Mouse (Mus musculus): Measurements from ENCODE around the gene Sash1.

The Sash1 gene

DNA sequence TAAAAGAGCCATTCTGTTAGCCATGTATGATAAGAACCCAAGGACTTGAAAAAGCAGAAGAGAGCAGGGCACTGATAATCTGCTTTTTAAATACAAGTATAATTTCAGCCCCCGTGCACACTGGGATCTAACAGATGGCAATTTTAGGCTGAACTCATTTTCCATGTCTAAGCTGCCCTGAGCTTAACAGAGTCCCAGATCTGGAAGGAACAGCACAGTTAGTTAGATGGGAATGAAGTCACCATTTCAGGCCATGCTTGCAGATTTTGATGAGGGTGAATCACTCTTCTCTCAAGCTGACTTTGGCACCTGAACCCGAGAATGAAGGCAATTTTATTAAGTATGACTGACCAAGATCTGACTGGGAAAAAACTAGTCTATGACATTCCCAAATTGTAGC is 28.9 kb downstream of the Sash1 start:
- no peak for DNase-seq (ENCODE audit: low read depth in 1 of 2, low spot score in 2 of 2)

DNA sequence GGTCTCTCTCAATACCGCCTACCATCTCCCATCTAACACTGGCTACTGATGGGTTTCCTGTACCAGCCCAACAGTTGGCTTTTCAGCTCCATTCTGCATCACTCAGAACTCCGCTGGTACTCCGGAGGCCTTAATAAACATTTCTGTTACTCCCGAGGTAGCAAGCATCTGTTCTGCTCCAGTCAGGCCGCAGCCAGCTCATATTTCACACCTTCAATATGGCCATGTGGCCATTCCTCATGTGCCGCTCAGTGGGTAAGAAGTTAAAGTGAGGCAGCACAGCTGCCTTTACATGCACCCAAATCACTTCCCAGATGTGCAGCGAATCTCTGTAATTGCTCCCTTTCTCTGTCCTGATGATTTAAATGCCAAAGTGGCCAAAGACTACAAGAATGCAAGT is 32.5 kb downstream of the Sash1 start:
- DNase-seq (ENCODE audit: low read depth in 1 of 2, low spot score in 2 of 2) = no peak

DNA sequence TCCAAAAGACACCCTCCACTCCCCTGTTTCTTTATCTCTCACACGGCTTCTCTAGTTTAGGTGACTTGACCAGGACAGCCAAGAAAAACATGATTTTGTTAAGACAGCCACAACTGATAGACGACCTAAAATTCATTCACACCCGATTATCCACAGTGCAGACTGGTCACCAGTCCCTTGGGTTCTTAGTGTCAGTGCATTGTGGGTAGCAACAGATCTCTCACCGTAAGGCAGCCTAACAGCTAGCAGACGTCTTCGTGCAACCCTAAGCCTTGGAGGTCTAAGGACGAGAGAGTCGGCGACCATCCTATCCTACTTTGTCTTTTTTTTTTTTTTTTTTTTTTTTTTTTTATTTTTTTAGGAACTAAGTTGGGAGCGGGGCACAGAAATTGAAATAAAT is 34.2 kb downstream of the Sash1 start:
- DNase-seq (ENCODE audit: low read depth in 1 of 2, low spot score in 2 of 2) = no peak

DNA sequence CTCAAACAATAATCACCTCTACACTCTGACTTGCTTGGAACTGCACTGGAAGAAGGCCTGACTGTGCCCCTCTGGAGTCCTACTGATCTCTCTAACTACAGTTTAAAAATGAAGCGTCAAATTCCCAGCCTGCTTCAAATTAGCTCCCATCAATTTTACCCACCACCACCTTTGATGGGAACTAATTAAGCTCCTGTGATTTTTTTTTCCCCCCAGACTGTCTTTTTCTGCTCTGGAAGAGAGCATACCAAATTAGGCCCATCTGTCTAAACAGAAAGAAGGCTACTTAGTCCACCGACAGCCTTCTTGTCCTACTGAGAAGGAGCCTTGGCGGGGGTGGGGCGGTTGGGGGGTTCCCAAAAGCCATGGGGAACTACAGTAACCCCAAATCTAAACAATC is 37.9 kb downstream of the Sash1 start:
- no peak for DNase-seq (ENCODE audit: low read depth in 1 of 2, low spot score in 2 of 2)

DNA sequence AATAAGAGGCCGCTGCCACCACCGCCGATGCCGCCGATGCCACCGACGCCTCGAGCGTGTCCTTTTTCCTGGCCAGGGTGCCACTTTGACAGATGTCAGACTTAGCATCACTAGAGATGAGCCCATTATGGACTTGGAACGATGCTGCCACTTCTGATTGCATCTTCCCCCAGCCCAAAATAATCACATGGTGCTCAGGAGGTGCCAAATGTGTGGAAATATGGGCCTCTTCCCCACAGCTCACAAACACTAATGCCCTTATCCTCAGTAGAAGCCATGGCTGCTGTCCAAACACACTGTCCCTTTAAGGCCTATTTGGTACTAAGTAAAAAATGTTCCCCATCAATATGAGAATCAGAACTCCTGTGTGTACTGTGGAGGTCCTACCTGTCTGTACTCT is 39.6 kb downstream of the Sash1 start:
- no peak for DNase-seq (ENCODE audit: low read depth in 1 of 2, low spot score in 2 of 2)

DNA sequence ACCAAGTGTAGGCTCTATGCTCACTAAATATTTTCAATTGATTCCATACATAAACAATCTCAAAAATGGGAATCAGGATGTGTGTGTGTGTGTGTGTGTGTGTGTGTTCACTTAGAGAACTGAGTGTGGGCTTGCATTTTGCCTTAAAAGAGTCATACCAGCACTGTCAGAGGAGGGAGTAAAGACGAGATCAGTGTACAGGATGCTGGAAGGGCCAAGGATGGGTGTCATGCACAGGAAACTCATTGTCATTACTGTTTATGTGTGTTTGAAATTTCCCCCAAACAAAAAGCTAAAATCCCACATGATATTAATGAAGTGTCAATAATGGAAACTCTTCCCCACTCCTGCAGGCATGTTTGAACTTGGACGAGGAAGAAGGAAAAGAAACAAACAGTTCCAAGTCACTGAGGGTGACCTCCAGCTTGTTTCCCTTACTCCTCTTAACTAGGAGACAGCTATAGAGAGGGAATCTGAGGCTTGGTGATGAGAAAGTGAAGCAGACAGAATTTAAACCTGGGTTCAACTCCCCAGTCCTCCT is 40.6 kb downstream of the Sash1 start:
- no peak for DNase-seq (ENCODE audit: low read depth in 1 of 2, low spot score in 2 of 2)

DNA sequence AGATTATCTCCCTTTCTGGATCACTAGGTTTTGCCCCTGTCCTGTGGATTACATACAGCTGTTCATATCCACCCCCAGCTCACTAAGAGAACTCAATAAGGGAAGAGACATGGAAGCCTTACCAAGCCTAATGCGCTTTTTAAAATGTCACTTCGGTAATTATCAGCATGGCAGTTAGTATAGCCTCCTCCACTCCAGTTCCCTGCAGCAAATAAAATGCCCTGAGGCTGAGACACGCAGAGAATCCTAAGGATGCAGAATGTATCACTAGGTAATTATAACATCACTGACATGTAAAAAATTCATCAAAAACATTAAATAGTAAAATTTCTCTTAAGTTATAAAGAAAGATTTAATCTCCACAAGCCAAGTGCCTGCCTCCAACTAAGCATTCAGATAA is 45.9 kb downstream of the Sash1 start:
- no peak for DNase-seq (ENCODE audit: low read depth in 1 of 2, low spot score in 2 of 2)

DNA sequence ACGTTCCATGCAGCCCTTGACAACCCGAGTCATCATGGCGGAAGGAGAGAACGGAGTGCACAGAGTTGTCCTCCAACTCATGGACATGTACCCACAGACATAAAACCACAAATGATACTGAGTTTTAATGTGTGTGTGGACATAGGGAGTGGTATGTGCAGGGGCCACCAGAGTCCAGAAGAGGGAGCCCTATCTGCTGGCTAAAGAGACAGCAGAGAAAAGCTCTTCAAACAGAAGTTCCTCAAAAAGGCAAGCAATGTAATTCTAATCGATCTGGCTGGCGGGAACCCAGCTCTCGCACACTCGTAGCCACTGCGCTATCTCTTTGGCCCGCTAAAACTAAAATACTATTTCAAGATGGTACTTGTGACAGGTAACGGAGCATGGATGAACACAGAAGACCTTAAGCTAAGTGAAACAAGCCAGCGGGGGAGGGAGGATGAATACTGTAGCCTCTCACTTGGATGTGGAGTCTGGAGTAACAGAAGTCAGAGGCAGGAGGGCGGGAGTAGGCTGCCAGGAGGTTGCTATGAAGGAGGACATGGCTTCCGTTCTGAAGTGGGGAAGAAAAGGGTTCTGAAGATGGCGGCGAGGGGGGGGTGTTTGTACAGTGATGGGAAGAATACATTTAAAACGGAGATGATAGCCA is 51.9 kb downstream of the Sash1 start:
- no peak for DNase-seq (ENCODE audit: low read depth in 1 of 2, low spot score in 2 of 2)

DNA sequence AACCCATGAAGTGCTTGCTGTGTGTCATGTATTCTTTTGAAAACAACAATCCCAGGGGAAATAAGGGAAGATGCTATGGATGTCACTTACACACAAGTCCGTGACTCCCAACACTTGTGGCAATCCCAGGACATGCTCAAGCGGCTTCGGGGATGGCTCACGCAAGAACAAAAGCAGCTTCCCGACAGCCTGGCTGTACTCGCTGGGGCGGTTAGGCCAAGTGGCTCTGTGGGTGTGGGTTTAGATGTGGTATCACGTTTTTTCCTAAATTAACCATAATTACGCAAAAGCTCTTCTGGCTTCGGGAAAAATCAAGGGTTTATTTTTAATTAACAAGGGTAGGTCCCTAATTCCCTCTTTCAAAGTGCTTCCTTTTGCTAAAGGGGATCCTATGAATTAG is 59.6 kb downstream of the Sash1 start:
- DNase-seq (ENCODE audit: low read depth in 1 of 2, low spot score in 2 of 2) = no peak

DNA sequence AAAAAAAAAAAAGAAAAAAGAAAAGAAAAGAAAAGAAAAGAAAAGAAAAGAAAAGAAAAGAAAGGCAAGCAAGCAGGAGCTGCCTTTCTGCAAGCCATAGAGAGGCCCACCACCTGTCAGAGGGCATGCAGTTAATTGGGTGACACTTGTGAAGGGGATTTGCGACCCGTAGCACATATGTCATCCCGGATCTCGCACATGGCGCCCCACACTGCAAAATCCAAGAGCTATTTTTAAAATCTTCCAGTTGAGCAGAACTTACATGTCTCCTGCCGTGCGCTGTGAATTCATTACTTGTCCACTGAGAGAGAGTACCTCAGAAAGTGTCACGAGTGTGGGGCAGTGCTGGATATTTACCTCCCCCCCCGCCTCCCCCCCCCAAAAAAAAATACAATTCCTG is 60.0 kb downstream of the Sash1 start:
- DNase-seq (ENCODE audit: low read depth in 1 of 2, low spot score in 2 of 2) = no peak

DNA sequence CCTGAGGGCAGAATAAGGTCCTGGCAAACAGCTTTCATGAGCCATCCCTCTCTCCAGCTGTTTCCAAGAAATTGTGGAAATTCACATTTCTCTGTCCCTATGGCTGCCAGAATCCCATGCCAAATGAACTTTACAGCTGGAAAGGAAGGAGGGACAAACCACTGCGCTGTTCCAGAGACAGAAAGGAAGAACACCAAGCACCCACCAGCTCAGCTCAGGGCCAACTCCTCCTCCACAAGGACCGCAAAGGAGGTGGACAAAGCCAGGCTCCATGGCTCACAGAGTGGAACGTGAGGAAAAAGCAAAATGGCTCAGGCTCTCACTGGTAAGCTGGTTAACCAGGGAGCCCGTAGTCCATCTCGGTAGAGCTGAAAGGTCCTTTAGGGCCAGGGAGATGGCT is 67.8 kb downstream of the Sash1 start:
- no peak for DNase-seq (ENCODE audit: low read depth in 1 of 2, low spot score in 2 of 2)

DNA sequence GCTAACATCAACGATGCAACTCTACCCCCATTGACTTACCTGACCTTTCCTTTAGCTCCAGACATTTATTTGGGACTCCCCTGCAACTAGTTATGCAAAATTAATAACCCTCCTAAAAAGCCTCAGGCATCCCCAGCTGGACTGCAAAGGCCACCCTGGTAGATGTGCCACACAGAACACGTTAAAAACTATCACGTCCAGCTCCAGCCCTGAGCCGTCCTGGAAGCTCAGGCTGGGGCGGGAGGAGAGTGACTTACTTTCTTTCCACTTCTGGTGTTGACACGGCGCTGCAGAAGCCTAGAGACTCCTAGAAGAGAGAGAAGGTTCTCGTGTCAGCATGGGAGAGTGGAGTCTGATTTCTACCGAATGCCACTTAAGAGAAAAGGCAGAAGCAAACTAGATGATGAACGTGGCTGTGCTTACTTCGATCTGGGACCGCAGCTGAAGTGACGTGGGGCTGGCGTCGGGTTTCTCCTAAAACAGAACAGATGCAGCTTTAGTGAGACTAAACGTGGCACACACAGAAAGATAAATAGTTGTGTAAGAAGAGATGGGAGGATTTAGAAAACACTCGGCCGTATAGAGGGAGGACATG is 71.8 kb downstream of the Sash1 start:
- DNase-seq (ENCODE audit: low read depth in 1 of 2, low spot score in 2 of 2) = no peak

DNA sequence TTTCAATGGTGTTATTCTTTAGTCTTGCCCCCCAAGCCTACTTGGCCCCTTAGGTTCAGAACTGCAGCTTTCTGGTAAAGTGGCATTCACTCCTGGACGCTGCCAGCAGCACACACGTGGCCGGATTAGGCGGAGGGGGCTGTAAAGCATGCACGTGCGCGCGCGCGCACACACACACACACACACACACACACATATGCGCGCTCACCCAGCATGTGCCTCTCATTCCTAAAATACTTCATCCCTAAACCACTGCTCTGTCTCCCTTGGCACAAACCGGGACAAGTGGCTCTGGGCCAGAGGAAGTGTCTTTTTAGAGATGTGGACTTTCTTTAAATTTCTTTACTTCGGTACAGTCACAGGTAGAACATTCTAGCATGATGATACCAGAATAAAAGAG is 72.6 kb downstream of the Sash1 start:
- no peak for DNase-seq (ENCODE audit: low read depth in 1 of 2, low spot score in 2 of 2)

DNA sequence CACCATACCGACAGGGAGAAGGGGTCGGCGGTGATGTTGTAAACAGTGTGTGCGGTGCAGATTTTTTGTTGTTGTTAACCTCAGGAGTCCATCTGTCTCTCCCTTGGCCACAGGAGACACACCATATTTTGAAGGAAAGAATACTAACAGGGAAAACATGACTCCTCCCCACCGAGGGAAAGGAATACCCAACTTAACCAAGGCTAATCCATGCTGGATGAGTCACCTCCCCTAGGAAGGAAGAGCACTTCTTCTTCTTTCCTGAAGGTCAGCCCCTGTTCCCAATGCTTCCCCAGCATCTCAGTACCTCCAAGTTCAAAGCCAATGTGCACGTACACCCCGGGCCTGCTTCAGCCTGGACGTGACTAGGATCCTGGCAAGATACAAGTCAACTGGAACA is 73.1 kb downstream of the Sash1 start:
- no peak for DNase-seq (ENCODE audit: low read depth in 1 of 2, low spot score in 2 of 2)

DNA sequence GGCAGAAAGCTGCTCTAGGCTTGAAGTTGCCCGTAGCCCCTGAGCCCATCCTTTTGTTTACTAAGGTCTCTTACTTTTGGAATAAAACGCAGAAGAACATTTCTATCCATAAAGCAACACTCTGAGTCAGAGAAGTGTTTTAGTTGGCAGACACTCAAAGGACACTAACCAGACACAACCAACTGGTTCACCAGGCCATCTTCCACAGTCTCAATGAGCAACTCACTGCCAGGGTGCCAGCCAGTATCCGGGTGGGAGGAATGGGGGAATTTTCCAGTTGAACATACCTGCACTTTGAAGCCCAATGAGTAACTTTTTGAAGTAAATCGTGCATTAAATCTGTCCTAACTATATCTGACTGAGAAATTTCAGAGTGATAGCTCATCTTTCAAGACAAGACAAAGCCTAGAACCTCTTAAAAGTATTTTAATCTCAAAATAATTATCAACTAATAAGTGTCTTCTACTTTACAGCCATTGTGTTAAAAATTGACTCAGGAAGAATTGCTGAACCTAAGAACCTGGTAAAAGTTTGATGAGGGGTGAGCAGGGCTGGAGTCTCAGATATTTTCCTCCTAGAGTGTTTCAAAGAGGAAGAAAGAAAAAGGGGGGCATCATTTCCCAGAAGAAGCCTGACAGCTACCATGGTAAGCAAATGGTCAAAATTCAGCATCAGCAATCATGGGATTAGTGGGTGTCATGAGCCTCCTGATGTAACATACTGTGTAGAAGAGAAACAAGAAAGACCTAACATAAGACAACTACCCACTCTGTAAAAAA is 74.4 kb downstream of the Sash1 start:
- no peak for DNase-seq (ENCODE audit: low read depth in 1 of 2, low spot score in 2 of 2)

DNA sequence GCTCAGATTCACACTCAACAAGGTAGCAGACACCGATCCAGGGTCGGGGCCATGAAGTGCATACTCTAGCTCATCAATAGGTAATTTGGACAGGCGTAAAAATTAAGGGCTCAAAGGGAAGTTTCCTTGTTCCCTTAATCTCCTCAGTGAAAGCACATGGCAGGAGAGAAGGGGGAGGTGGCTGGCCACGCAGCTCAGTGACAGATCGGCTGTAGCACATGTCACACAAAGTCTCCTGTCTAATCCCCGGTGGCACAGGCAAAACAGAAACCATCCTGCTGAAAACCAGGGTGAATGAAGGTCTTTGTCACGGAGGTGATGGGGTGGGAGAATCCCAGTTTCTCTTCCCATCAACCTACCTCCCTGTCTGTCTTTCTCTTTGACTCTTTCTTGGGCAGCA is 75.4 kb downstream of the Sash1 start:
- no peak for DNase-seq (ENCODE audit: low read depth in 1 of 2, low spot score in 2 of 2)

DNA sequence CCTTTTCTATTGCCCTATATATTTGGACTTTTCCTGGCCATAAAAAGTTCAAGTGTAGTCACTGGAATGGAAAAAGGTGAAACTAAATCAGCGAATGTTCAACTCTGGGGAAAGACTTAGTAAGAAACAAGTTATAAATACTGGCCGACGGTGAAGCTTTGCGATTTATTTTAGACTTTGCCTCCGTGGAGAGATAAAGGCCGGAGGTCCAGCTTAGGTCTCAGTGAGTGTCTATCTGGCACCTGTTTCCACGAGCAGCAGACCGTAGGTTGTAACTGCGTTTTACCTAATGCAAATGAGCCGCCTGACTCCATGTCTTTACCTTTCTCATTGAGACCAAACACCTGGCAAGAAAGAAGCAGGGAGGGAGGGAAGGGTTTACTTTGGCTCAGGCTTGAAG is 77.5 kb downstream of the Sash1 start:
- DNase-seq (ENCODE audit: low read depth in 1 of 2, low spot score in 2 of 2) = no peak

DNA sequence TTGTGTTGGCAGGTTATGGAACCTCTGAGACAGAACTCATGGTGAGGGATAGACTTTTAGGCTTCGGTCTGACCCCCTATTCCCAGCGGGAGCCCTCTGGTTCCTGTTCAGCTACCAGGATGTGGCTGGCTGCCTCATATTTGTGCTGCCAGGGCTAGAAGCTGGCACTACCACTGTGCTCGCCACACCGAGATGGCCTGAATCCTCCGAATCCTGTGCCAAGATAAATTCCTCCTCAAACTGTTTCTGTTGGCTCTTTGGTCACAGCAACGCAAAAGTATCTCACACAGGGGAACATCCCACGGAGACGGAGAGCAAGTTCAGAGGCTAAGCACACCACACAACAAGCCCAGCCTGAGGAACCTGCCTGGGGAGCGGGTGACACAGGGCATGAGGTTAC is 78.3 kb downstream of the Sash1 start:
- DNase-seq (ENCODE audit: low read depth in 1 of 2, low spot score in 2 of 2) = no peak

DNA sequence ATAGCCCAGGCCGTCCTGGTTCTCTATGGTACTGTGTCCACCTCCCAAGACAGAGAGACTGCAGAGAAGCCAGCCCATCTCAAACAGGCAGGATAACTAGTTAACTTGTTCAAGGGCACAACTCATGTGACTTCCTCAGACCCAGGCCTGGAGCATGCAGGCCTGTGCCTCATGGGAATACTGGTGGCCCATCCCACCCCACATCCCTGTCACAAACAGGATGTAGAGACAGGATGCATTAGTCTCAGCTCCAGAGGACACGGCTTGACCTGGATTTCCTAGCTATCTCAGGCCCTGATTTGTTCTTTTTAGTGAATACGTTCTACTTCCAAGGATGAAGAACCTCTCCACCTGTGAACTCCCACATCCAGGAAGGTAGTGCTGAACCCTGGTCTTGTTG is 80.5 kb downstream of the Sash1 start:
- no peak for DNase-seq (ENCODE audit: low read depth in 1 of 2, low spot score in 2 of 2)

DNA sequence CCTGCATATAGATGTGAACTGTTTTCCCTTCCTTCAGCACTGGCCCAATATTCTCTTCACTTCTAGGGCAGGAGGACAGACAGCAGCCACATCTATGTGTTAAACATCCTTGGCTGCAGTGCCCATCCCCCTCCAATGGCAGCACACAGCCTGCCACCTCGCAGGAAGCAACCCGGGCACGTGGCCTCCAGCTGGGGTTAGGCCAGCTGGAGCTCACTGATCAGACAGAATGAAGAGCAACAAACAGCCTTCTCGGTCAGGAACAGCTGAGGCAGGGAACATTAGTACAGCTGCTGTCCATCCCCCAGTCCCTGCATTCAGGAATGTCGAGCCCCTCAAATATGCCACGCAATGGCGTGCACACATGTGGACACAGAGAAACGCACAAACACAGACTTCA is 81.6 kb downstream of the Sash1 start:
- DNase-seq (ENCODE audit: low read depth in 1 of 2, low spot score in 2 of 2) = no peak

DNA sequence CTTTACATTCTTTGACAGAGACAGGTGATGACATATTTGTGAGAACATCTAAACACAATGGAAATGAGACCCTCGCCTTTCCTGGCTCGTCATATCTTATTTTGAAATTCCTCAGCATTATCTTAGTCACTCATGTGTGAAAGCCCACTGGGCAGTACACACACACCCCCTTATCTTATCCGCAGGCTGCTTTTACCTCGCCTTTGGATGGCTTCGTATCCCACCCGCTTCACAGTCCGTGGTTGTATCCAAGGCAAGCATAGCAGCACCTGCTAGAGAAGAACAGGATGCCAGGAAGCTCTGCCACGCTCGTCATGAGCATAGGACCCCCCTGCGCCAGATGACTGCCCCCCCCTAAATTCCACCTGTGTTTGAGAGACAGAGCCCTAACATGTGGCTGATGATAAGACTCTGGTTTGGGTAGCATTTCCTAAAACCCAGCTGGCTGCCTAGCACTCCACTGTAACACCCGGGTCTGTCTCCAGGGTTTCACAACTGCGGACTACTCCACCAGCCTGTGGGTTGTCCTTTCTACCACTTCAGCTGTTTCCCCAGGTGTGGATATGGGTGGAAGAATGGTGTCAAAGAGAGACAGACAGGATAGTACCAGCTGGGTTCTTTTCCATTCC is 84.0 kb downstream of the Sash1 start:
- no peak for DNase-seq (ENCODE audit: low read depth in 1 of 2, low spot score in 2 of 2)

DNA sequence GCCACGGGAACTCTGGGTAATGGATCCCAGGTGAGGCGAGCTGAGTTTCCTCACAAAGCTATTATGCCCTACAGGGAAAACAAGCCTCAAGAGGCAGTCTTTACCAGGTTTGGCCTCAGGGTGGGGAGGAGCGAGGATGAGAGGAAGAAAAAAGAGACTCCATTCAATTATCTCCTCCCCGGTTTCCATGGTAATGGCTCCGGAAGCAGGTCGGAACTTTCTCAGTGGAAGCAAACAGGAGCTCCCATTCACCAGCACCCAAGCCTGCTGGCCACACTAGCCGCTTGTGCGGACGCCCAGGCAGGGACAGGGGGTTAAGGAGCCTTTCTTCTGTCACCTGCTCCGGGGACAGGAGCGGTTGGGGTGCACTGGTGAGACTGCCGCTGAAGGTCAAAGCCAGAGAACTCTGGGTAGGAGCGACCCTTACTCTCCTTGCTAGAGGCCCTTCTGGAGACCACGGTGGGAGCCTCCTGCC is 84.7 kb downstream of the Sash1 start:
- no peak for DNase-seq (ENCODE audit: low read depth in 1 of 2, low spot score in 2 of 2)
